Mouse (Mus musculus) mouse embryonic stem cell (cell line): Measurements from ENCODE around the gene Gm21680.
"Not testable (repeated sequence)": the region's sequence is repeated elsewhere in the genome, so short reads cannot be mapped to it uniquely, and the experiment has no call there.

Experiments
- in situ Hi-C, 2 experiments: fragments of 300-500 bp; cut with MboI; formaldehyde crosslinking; loops; 1 replicate in 1 of 2; 3 replicates in 1 of 2; pipeline ENCODE4 v1.14.3; 2019 to 2020; ENCODE audit warnings: low sequenced_read_pairs in 2 of 2, low pct_unique_long_range_greater_than_20kb in 1 of 2, mixed read lengths in 1 of 2; ENCODE audit not compliant: unreplicated experiment in 1 of 2

Gm21680 gene

DNA sequence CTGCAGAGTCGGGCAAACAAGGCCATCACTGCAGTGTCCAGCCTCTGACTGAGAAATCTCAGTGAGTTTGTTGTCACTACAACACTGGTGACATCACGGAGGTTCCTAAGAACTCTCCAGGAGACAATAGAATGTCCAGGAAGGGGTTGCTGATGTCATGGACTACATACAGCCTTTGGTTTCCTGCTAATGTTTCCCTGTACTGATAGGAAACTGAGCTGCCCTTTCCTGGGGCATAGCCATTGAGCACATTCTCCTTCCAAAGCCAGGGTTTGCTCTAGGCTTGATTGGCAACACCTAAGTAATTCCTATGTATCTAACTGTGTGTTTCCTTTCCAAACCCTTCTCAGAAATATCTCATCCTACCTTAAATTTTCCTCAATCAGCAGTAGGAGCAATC, at the start of gene Gm21680:
TSS of gene Gm21680 (minus strand) at position 101 of the 400 bp plus-strand sequence.
- in situ Hi-C loops, result not testable (repeated sequence)

DNA sequence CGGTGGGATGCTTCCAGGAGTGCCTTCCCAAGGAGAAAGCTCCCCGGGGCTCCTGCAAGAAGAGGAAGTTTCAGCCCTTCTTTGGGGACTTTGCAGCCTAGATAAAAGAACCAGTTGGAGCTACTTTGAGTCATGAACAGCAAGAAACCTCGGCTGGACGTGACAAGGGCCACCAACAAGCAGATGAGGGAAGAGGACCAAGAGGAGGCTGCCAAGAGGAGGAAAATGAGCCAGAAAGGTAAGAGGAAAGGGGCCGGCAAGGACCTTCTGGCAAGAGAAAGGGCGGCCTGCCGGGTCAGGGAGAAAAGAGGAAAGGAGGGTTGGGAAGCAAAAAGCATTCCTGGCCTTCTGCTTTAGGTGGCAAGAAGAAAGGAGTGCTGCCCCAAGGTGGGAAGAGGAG, 35.2 kb upstream of the Gm21680 start:
- in situ Hi-C loops, result not testable (repeated sequence)

DNA sequence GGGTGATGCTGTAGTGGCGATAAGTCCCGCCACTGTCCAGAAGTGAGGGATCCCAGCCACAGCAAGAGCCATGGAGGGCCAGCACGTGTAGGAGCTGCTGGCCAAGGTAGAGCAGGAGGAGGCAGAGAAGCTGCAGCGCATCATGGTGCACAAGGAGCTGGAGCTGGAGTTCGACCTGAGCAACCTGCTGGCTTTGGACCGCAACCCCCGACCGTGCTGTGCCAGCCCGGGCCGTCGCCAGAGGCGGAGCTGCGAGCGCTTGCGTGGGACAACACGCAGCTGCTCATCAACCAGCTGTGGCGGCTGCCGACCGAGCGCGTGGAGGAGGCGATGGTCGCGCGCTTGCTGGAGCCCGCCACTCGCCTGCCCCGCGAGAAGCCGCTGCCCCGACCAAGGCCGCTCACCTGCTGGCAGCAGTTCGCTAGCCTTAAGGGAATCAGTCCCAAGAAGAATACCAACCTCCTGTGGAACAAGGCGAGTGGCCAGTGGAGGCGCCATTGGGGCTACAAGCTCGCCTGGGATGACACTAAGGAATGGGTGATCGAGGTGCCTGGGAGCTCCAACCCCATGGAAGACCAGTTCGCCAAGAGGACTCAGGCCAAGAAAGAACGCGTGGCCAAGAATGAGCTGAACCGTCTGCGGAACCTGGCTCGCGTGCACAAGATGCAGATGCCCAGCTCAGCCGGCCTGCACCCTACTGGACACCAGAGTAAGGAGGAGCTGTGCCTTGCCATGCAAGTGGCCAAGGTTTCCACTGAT, 34.7 kb upstream of the Gm21680 start:
- in situ Hi-C loops, result not testable (repeated sequence)

DNA sequence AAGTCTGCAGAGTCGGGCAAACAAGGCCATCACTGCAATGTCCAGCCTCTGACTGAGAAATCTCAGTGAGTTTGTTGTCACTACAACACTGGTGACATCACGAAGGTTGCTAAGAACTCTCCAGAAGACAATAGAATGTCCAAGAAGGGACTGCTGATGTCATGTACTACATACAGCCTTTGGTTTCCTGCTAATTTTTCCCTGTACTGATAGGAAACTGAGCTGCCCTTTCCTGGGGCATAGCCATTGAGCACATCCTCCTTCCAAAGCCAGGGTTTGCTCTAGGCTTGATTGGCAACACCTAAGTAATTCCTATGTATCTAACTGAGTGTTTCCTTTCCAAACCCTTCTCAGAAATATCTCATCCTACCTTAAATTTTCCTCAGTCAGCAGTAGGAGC, 32.2 kb upstream of the Gm21680 start, which contains the start of gene Gm1979:
TSS of gene Gm1979 (minus strand) at position 101 of the 400 bp plus-strand sequence.
- in situ Hi-C loops, result not testable (repeated sequence)

DNA sequence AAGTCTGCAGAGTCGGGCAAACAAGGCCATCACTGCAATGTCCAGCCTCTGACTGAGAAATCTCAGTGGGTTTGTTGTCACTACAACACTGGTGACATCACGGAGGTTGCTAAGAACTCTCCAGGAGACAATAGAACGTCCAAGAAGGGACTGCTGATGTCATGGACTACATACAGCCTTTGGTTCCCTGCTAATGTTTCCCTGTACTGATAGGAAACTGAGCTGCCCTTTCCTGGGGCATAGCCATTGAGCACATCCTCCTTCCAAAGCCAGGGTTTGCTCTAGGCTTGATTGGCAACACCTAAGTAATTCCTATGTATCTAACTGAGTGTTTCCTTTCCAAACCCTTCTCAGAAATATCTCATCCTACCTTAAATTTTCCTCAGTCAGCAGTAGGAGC, 16.1 kb upstream of the Gm21680 start, which contains the start of gene Gm21698:
TSS of gene Gm21698 (minus strand) at position 101 of the 400 bp plus-strand sequence.
- in situ Hi-C loops, result not testable (repeated sequence)

DNA sequence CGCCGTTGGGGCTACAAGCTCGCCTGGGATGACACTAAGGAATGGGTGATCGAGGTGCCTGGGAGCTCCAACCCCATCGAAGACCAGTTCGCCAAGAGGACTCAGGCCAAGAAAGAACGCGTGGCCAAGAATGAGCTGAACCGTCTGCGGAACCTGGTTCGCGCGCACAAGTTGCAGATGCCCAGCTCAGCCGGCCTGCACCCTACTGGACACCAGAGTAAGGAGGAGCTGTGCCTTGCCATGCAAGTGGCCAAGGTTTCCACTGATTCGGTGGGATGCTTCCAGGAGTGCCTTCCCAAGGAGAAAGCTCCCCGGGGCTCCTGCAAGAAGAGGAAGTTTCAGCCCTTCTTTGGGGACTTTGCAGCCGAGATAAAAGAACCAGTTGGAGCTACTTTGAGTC, 15.4 kb downstream of the Gm21680 start:
- in situ Hi-C loops, result not testable (repeated sequence)

DNA sequence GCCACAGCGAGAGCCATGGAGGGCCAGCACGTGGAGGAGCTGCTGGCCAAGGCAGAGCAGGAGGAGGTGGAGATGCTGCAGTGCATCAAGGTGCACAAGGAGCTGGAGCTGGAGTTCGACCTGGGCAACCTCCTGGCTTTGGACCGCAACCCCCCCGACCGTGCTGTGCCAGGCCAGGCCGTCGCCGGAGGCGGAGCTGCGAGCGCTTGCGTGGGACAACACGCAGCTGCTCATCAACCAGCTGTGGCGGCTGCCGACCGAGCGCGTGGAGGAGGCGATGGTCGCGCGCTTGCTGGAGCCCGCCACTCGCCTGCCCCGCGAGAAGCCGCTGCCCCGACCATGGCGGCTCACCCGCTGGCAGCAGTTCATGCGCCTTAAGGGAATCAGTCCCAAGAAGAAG, 15.9 kb downstream of the Gm21680 start:
- in situ Hi-C loops, result not testable (repeated sequence)

DNA sequence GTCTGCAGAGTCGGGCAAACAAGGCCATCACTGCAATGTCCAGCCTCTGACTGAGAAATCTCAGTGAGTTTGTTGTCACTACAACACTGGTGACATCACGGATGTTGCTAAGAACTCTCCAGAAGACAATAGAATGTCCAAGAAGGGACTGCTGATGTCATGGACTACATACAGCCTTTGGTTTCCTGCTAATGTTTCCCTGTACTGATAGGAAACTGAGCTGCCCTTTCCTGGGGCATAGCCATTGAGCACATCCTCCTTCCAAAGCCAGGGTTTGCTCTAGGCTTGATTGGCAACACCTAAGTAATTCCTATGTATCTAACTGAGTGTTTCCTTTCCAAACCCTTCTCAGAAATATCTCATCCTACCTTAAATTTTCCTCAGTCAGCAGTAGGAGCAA, 18.1 kb downstream of the Gm21680 start, which contains the start of gene Gm21671:
TSS of gene Gm21671 (minus strand) at position 101 of the 400 bp plus-strand sequence.
- in situ Hi-C loops, result not testable (repeated sequence)

DNA sequence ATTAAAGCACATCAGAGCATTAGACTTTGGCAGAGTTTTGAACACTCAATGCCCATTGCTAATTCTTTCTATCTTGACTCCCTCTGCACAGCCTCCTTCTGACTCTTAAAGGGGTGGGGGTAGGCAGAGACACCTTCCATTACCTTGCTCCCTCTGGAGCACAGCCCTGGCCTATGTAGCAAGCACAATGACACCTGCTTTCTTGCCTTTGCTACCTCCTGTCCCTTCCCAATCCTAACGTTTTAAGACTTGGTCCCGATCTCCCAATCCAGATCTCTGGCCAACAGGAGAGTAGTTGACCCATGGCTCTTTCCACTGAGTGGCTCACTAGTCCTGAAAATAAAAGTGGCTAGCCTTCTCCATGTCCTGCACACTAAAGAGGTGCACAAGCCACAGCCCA, 27.1 kb downstream of the Gm21680 start:
- in situ Hi-C loops, result not testable (repeated sequence)

DNA sequence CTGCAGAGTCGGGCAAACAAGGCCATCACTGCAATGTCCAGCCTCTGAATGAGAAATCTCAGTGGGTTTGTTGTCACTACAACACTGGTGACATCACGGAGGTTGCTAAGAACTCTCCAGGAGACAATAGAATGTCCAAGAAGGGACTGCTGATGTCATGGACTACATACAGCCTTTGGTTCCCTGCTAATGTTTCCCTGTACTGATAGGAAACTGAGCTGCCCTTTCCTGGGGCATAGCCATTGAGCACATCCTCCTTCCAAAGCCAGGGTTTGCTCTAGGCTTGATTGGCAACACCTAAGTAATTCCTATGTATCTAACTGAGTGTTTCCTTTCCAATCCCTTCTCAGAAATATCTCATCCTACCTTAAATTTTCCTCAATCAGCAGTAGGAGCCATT, 30.2 kb downstream of the Gm21680 start, which contains the start of gene Gm21663:
TSS of gene Gm21663 (minus strand) at position 101 of the 400 bp plus-strand sequence.
- in situ Hi-C loops, result not testable (repeated sequence)
